Mouse (Mus musculus): ENCODE measurements around the gene Myt1l. TPM values are rescaled to one million over a fixed set of nuclear protein-coding genes. Genes with fewer than 3 reads are reported as not detected.

The Myt1l gene
- polyA plus RNA-seq (2014; fragmentation: Nextera tagmentation; extraction: Ambion mirVana), result 2.3 and 5.1 TPM in 2 replicates

DNA sequence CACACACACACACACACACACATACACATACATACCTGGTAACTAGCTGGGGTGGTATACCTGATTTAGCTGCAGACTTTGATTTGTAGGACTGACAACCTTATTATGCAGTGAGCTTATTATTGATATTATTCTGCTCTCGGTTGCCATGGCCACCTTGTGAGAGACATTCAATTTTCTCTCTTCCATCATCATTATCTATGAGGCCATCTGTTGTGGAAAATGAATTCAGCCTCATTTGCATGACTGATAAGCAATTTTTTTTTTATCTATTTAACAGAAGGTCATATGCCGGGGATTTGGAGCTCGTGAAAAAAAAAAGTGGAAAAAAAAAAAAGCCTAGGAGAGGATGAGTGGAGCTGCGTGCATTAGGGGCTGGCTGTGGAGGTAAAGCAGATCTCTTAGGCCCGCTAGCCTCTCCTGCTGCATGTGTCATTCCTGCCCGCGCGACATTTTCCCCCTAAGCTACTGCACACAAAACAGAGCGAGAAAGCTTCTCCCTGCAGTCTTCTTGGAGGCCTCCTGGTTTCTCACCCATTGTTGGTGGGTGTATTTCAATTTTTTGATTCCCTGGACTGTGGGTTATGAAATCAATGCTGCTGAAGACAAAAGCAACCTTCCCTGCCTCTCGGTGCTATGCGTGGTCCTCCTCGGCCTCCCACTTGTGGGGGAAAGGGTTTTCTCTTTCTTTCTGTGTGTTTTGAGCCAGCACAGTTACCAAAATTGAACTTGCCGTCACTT lies at the start of gene Myt1l:
Myt1l (plus strand) TSS at position 354 of the 741 bp plus-strand sequence.
- Histone ChIP-seq H3K4me2 (replicated peaks; ENCODE audit: low read depth, low read length) (peak within 1 kb of the TSS; percentile 22), H3K4me3 (ENCODE audit: low read depth, low read length) (peak within 1 kb of the TSS; percentile 4; the same call in 1 of the 2 replicates), H3K36me3 (ENCODE audit: control insufficient read depth, insufficient read depth, low read length) (no peaks in the 10 kb centered on the region), H3K27me3 (ENCODE audit: control insufficient read depth, insufficient read depth, low read length) (peaks cover 6% of the 10 kb centered on the region), H3K9ac (replicated peaks; ENCODE audit: low read depth, low read length) (no peak within 1 kb of the TSS), H3K9me3 (ENCODE audit: control insufficient read depth, low read depth, low read length) (no peaks in the 10 kb centered on the region), H3K4me1 (ENCODE audit: control insufficient read depth, insufficient read depth, low read length) (no peaks in the 10 kb centered on the region), H3K27ac (ENCODE audit: low read length) (no peak within 1 kb of the TSS)
- WGBS, result 41% methylated on average over 13 of the region's 13 CpGs
- ATAC-seq (ENCODE audit: insufficient number of reproducible peaks, insufficient read depth, low FRiP score, low read depth), result no peak

DNA sequence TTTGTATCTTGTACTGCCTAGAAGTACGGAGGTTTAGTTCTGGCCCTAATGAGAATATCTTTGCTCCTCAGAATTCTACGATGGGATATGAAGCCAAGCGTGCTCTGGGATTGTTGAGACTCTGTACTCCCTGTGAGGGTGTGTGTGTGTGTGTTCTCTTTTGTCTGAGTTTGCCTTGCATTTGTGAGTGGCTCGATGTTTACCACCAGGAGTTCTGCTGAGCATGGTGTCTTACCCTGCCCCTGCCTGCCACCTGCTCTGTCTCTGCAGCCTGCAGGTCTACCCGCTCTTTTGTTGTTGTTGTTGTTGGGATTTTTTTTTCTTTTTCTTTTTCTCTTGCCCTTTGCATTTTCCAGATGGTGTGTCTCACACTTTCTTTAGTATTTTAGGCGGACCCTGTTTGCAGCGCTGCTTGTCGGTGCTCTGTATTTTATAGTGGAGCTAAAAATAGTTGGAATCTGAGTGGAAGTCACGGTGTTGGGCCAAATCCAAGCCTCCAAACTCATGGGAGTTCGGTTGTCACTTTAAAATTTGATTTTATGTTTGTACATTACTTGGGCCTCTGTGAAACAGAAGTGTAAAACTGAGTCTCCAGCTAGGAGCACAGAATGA lies 41.7 kb upstream of the Myt1l start:
- Histone ChIP-seq H3K27ac (ENCODE audit: low read length) (no peak overlapping the region), H3K27me3 (ENCODE audit: control insufficient read depth, insufficient read depth, low read length) (no peaks in the 10 kb centered on the region), H3K4me2 (replicated peaks; ENCODE audit: low read depth, low read length) (no peak overlapping the region), H3K4me3 (ENCODE audit: low read depth, low read length) (no peak overlapping the region), H3K36me3 (ENCODE audit: control insufficient read depth, insufficient read depth, low read length) (no peaks in the 10 kb centered on the region), H3K9ac (replicated peaks; ENCODE audit: low read depth, low read length) (no peak overlapping the region), H3K9me3 (ENCODE audit: control insufficient read depth, low read depth, low read length) (no peaks in the 10 kb centered on the region), H3K4me1 (ENCODE audit: control insufficient read depth, insufficient read depth, low read length) (no peaks in the 10 kb centered on the region)
- WGBS, result 83% methylated on average over 10 of the region's 10 CpGs
- no peak for ATAC-seq (ENCODE audit: insufficient number of reproducible peaks, insufficient read depth, low FRiP score, low read depth)

GRCm38 (mm10) chr12:29526236-29526644 lies 1.9 kb upstream of the Myt1l start:
- H3K4me1 ChIP-seq (ENCODE audit: control insufficient read depth, insufficient read depth, low read length), result no peaks in the 10 kb centered on the region
- no peak overlapping the region for H3K4me3 ChIP-seq (ENCODE audit: low read depth, low read length)

GRCm38 (mm10) chr12:29527048-29527761 lies 979 bp upstream of the Myt1l start:
- WGBS, result 2% methylated on average over 27 of the region's 27 CpGs
- Histone ChIP-seq H3K9me3 (ENCODE audit: control insufficient read depth, low read depth, low read length) (no peaks in the 10 kb centered on the region), H3K4me3 (ENCODE audit: low read depth, low read length) (peak overlapping the region; percentile 4; the same call in 1 of the 2 replicates), H3K36me3 (ENCODE audit: control insufficient read depth, insufficient read depth, low read length) (no peaks in the 10 kb centered on the region), H3K27me3 (ENCODE audit: control insufficient read depth, insufficient read depth, low read length) (peaks cover 4% of the 10 kb centered on the region; the same call in 1 of the 2 replicates), H3K4me1 (ENCODE audit: control insufficient read depth, insufficient read depth, low read length) (no peaks in the 10 kb centered on the region), H3K9ac (replicated peaks; ENCODE audit: low read depth, low read length) (no peak overlapping the region), H3K4me2 (replicated peaks; ENCODE audit: low read depth, low read length) (peak overlapping the region; percentile 22), H3K27ac (ENCODE audit: low read length) (no peak overlapping the region)
- ATAC-seq (ENCODE audit: insufficient number of reproducible peaks, insufficient read depth, low FRiP score, low read depth), result no peak

More at GRCm38 (mm10) chr12:29526236-29526644, 1.9 kb upstream of the Myt1l start:
- Histone ChIP-seq H3K9ac (replicated peaks; ENCODE audit: low read depth, low read length) (no peak overlapping the region), H3K9me3 (ENCODE audit: control insufficient read depth, low read depth, low read length) (no peaks in the 10 kb centered on the region), H3K27me3 (ENCODE audit: control insufficient read depth, insufficient read depth, low read length) (peaks cover 4% of the 10 kb centered on the region; the same call in 1 of the 2 replicates), H3K36me3 (ENCODE audit: control insufficient read depth, insufficient read depth, low read length) (no peaks in the 10 kb centered on the region), H3K4me2 (replicated peaks; ENCODE audit: low read depth, low read length) (no peak overlapping the region), H3K27ac (ENCODE audit: low read length) (no peak overlapping the region)
- WGBS, result 11% methylated on average over 6 of the region's 6 CpGs
- ATAC-seq (ENCODE audit: insufficient number of reproducible peaks, insufficient read depth, low FRiP score, low read depth), result no peak

- Histone ChIP-seq H3K4me2 (replicated peaks; ENCODE audit: low read depth, low read length) (no peak overlapping the region), H3K9ac (replicated peaks; ENCODE audit: low read depth, low read length) (no peak overlapping the region), H3K27ac (ENCODE audit: low read length) (no peak overlapping the region), H3K4me3 (ENCODE audit: low read depth, low read length) (no peak overlapping the region), H3K9me3 (ENCODE audit: control insufficient read depth, low read depth, low read length) (no peaks in the 10 kb centered on the region), H3K36me3 (ENCODE audit: control insufficient read depth, insufficient read depth, low read length) (no peaks in the 10 kb centered on the region), H3K27me3 (ENCODE audit: control insufficient read depth, insufficient read depth, low read length) (peaks cover 20% of the 10 kb centered on the region), H3K4me1 (ENCODE audit: control insufficient read depth, insufficient read depth, low read length) (no peaks in the 10 kb centered on the region)
- no peak for ATAC-seq (ENCODE audit: insufficient number of reproducible peaks, insufficient read depth, low FRiP score, low read depth)
- WGBS, result 12% methylated on average over 6 of the region's 6 CpGs
These were observed 2.1 kb downstream of the Myt1l start for GRCm38 (mm10) chr12:29530241-29530725.

- Histone ChIP-seq H3K36me3 (ENCODE audit: control insufficient read depth, insufficient read depth, low read length) (no peaks in the 10 kb centered on the region), H3K4me2 (replicated peaks; ENCODE audit: low read depth, low read length) (no peak overlapping the region), H3K9me3 (ENCODE audit: control insufficient read depth, low read depth, low read length) (no peaks in the 10 kb centered on the region), H3K4me1 (ENCODE audit: control insufficient read depth, insufficient read depth, low read length) (no peaks in the 10 kb centered on the region), H3K4me3 (ENCODE audit: low read depth, low read length) (no peak overlapping the region), H3K27ac (ENCODE audit: low read length) (no peak overlapping the region), H3K9ac (replicated peaks; ENCODE audit: low read depth, low read length) (no peak overlapping the region), H3K27me3 (ENCODE audit: control insufficient read depth, insufficient read depth, low read length) (peaks cover 23% of the 10 kb centered on the region)
- 79% methylated on average over 7 of the region's 7 CpGs for WGBS
- no peak for ATAC-seq (ENCODE audit: insufficient number of reproducible peaks, insufficient read depth, low FRiP score, low read depth)
These were observed 2.6 kb downstream of the Myt1l start for GRCm38 (mm10) chr12:29530823-29531222.

- Histone ChIP-seq H3K9me3 (ENCODE audit: control insufficient read depth, low read depth, low read length) (no peaks in the 10 kb centered on the region), H3K27ac (ENCODE audit: low read length) (no peak overlapping the region), H3K4me2 (replicated peaks; ENCODE audit: low read depth, low read length) (no peak overlapping the region), H3K27me3 (ENCODE audit: control insufficient read depth, insufficient read depth, low read length) (peaks cover 28% of the 10 kb centered on the region), H3K9ac (replicated peaks; ENCODE audit: low read depth, low read length) (no peak overlapping the region), H3K4me1 (ENCODE audit: control insufficient read depth, insufficient read depth, low read length) (no peaks in the 10 kb centered on the region), H3K4me3 (ENCODE audit: low read depth, low read length) (no peak overlapping the region), H3K36me3 (ENCODE audit: control insufficient read depth, insufficient read depth, low read length) (no peaks in the 10 kb centered on the region)
- no peak for ATAC-seq (ENCODE audit: insufficient number of reproducible peaks, insufficient read depth, low FRiP score, low read depth)
- WGBS, result 34% methylated on average over 14 of the region's 14 CpGs
These were observed 5.1 kb downstream of the Myt1l start for GRCm38 (mm10) chr12:29533071-29533876.

DNA sequence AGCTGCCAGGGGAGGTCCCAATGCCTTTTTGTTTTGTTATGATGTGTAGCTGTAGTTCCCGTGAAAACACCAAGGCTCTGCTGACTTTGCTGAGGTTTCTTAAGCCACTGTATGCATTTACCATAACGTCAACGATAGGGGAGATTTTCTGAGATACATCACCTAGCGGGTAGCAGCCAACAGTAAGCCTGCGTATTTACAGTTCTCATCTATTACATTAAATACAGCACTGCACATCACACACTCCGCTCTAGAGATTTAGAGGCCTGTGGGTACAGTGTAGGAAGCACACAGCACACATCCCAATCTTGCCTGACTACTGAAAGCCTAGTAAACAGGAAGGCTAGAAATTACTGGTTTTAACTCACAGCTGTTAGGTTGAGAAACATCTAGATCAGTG lies 6.1 kb downstream of the Myt1l start:
- H3K36me3 ChIP-seq (ENCODE audit: control insufficient read depth, insufficient read depth, low read length), result no peaks in the 10 kb centered on the region
- no peak overlapping the region for H3K4me3 ChIP-seq (ENCODE audit: low read depth, low read length)
- H3K27me3 ChIP-seq (ENCODE audit: control insufficient read depth, insufficient read depth, low read length), result peaks cover 24% of the 10 kb centered on the region
- no peak overlapping the region for H3K9ac ChIP-seq (replicated peaks; ENCODE audit: low read depth, low read length)
- H3K27ac ChIP-seq (ENCODE audit: low read length), result no peak overlapping the region
- H3K4me2 ChIP-seq (replicated peaks; ENCODE audit: low read depth, low read length), result 0 out of 2 replicates have a peak overlapping the region, but pooled peaks have one; percentile 20
- H3K4me1 ChIP-seq (ENCODE audit: control insufficient read depth, insufficient read depth, low read length), result no peaks in the 10 kb centered on the region
- ATAC-seq (ENCODE audit: insufficient number of reproducible peaks, insufficient read depth, low FRiP score, low read depth), result no peak
- no peaks in the 10 kb centered on the region for H3K9me3 ChIP-seq (ENCODE audit: control insufficient read depth, low read depth, low read length)
- WGBS, result 9% methylated on average over 6 of the region's 6 CpGs

Data from stomach, embryonic 14.5 days (tissue).